ENCODE assay signal across 7 mouse cellular contexts in the genomic region with DNA sequence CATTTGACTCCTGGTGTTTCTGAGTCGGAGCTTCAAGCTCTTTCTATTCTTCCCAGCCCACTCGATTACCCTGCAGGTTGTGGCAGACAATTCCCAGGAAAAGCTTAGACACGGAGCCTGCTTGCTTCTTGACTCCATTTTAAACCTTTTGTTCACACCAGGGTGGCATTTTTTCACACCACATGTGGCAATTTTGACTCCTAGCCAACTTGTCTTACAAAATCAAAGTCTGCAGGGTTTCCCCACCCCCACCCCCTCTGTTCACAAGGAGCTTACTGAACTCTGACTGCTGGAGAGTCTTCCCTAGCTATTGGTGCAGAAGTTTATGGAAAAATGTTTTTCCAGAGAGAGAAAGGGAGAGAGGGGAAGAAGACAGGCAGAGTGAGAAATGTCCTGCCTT.
DNase-seq lines count a peak whose midpoint lies in the region; ATAC-seq lines count a peak whose summit lies in the region.

No protein-coding gene starts in this region.

- H3K27ac ChIP-seq in forebrain, embryonic 11.5 days (ENCODE audit: low read depth, low read length): peak overlapping the region; percentile 37; the same call in 1 of the 2 replicates
- peak overlapping the region; percentile 95 for H3K27ac ChIP-seq in hindbrain, embryonic 12.5 days
- H3K27ac ChIP-seq in limb, embryonic 11.5 days (replicated peaks; ENCODE audit: low read depth, low read length): no peak overlapping the region

- peak; percentile 46 for DNase-seq in right cerebral cortex, adult 18-20 months
- no peak for DNase-seq in right cerebral cortex, postnatal 14 days
- peak; percentile 73 for DNase-seq in forebrain, embryonic 11.5 days (ENCODE audit: low spot score)
- peak; percentile 44 for DNase-seq in limb, embryonic 11.5 days (ENCODE audit: low spot score)
- peak; percentile 47 for DNase-seq in retina, postnatal 1 day
- DNase-seq in spleen, adult 12 weeks (ENCODE audit: low spot score): no peak

- whole genome bisulfite sequencing in forebrain, embryonic 11.5 days: 1% methylated on average over 3 of the region's 3 CpGs
- whole genome bisulfite sequencing in hindbrain, embryonic 12.5 days: 1% methylated on average over 3 of the region's 3 CpGs
- 4% methylated on average over 3 of the region's 3 CpGs for WGBS in limb, embryonic 11.5 days

- H3K9ac ChIP-seq in forebrain, embryonic 11.5 days (ENCODE audit: low read length): peak overlapping the region; percentile 30; the same call in 1 of the 2 replicates
- H3K9ac ChIP-seq in hindbrain, embryonic 12.5 days: peak overlapping the region; percentile 73
- no peak overlapping the region for H3K9ac ChIP-seq in limb, embryonic 11.5 days (ENCODE audit: low read length)

- no peak overlapping the region for H3K4me3 ChIP-seq in forebrain, embryonic 11.5 days (ENCODE audit: low read depth, low read length)
- peak overlapping the region; percentile 32 for H3K4me3 ChIP-seq in hindbrain, embryonic 12.5 days
- H3K4me3 ChIP-seq in limb, embryonic 11.5 days (ENCODE audit: low read depth, low read length): no peak overlapping the region

- no peaks in the 10 kb centered on the region for H3K27me3 ChIP-seq in forebrain, embryonic 11.5 days (ENCODE audit: control insufficient read depth, insufficient read depth, low read length)
- H3K27me3 ChIP-seq in hindbrain, embryonic 12.5 days: no peaks in the 10 kb centered on the region
- H3K27me3 ChIP-seq in limb, embryonic 11.5 days (ENCODE audit: control insufficient read depth, insufficient read depth, low read length): no peaks in the 10 kb centered on the region

- peaks cover 14% of the 10 kb centered on the region for H3K4me1 ChIP-seq in forebrain, embryonic 11.5 days (replicated peaks; ENCODE audit: control insufficient read depth, insufficient read depth, low read length)
- H3K4me1 ChIP-seq in hindbrain, embryonic 12.5 days: peaks cover 9% of the 10 kb centered on the region; the same call in 1 of the 2 replicates
- H3K4me1 ChIP-seq in limb, embryonic 11.5 days (ENCODE audit: control insufficient read depth, insufficient read depth, low read length): 0 out of 2 replicates have a peak, but pooled peaks cover 11% of the 10 kb centered on the region

- peak overlapping the region; percentile 34; the same call in 1 of the 2 replicates for H3K4me2 ChIP-seq in forebrain, embryonic 11.5 days (ENCODE audit: low read depth, low read length, severe bottlenecking)
- peak overlapping the region; percentile 52 for H3K4me2 ChIP-seq in hindbrain, embryonic 12.5 days (replicated peaks)
- H3K4me2 ChIP-seq in limb, embryonic 11.5 days (ENCODE audit: low read depth, severe bottlenecking): no peak overlapping the region

- peak; percentile 28; the same call in 1 of the 2 replicates for ATAC-seq in forebrain, embryonic 11.5 days (replicated peaks; ENCODE audit: low FRiP score)
- peak; percentile 46 for ATAC-seq in hindbrain, embryonic 12.5 days (ENCODE audit: low FRiP score)
- no peak for ATAC-seq in limb, embryonic 11.5 days (ENCODE audit: insufficient number of reproducible peaks, low FRiP score, low TSS enrichment, low read depth)

- no peaks in the 10 kb centered on the region for H3K9me3 ChIP-seq in forebrain, embryonic 11.5 days (ENCODE audit: control insufficient read depth, low read length)
- H3K9me3 ChIP-seq in hindbrain, embryonic 12.5 days (replicated peaks): no peaks in the 10 kb centered on the region
- no peaks in the 10 kb centered on the region for H3K9me3 ChIP-seq in limb, embryonic 11.5 days (ENCODE audit: control insufficient read depth, low read length)

- H3K36me3 ChIP-seq in forebrain, embryonic 11.5 days (ENCODE audit: control insufficient read depth, insufficient read depth, low read length): no peaks in the 10 kb centered on the region
- peaks cover 4% of the 10 kb centered on the region; the same call in 1 of the 2 replicates for H3K36me3 ChIP-seq in hindbrain, embryonic 12.5 days
- no peaks in the 10 kb centered on the region for H3K36me3 ChIP-seq in limb, embryonic 11.5 days (ENCODE audit: control insufficient read depth, insufficient read depth, low read length)

Comparison
In these comparisons a context has a peak if more than half of its experiments do, and no peak if none do; other contexts are left out.
1. DNase-seq: peak in right cerebral cortex, adult 18-20 months (single experiment), forebrain, embryonic 11.5 days (single experiment), limb, embryonic 11.5 days (single experiment) and retina, postnatal 1 day (single experiment); none in right cerebral cortex, postnatal 14 days (single experiment) and spleen, adult 12 weeks (single experiment).